20 mouse cellular contexts compared by ENCODE assay signal in genomic region chr11:31963993-31964392, GRCm38 (mm10). TPM values are rescaled to one million over a fixed set of nuclear protein-coding genes. Genes with fewer than 3 reads are reported as not detected.
"Had no signal": no experiment of that assay in that cellular context is flagged by ENCODE, and none has a peak within 500 bp of the region (broad histone marks: within the 10 kb centered on the region; RNA-seq: fewer than 3 reads in every experiment).

No protein-coding gene starts in this region.

- DNase-seq: kidney, adult 2 months; kidney, postnatal 25 days; layer of hippocampus, adult 9-11 months; liver, embryonic 13.5 days; lung, adult 2 months; lung, postnatal 14 days; lung, postnatal 4 days; retina, postnatal 1 day; right cerebral cortex, postnatal 25 days; thymus, adult 18-20 months; thymus, postnatal 36 days had no signal

- ATAC-seq: midbrain, embryonic 15.5 days had no signal

RNA-seq across cellular contexts. Expression of gene 4930524B15Rik, which starts 1.4 kb away (rescaled TPM):
- total RNA-seq: layer of hippocampus, adult 2 months; left cerebral cortex, postnatal 36 days; liver, adult 2 months; megakaryocyte, adult 5-6 weeks; neutrophil, adult 5-6 weeks had no signal
- polyA plus RNA-seq: kidney, adult 2 months; large intestine, adult 2 months; liver, adult 2 months; liver, embryonic 13.5 days; liver, embryonic 16.5 days; lung, embryonic 16.5 days had no signal
